Mouse (Mus musculus) cerebellum, adult (tissue): ENCODE results near the gene Chgb.
A peak's percentile ranks its signal among the peaks of the same experiment; 100 is the strongest.

Source experiments
- ATAC-seq: cut with Nextera tagmentation; 2 replicates; pipeline ENCODE4 v1.9.2; 2017; ENCODE audit warnings: mild to moderate bottlenecking, moderate library complexity, mixed read lengths; ENCODE audit not compliant: insufficient number of reproducible peaks, low FRiP score, low TSS enrichment

Chgb gene

GRCm38 (mm10) chr2:132780978-132781377, at the start of gene Chgb:
Chgb (plus strand) TSS chr2:132781278.
- ATAC-seq: peak; percentile 11; the same call in 1 of the 2 replicates

- ATAC-seq: no peak
These were observed 48.1 kb upstream of the Chgb start for GRCm38 (mm10) chr2:132732940-132733339.

- ATAC-seq: no peak
These were observed 47.2 kb upstream of the Chgb start for GRCm38 (mm10) chr2:132733603-132734573.

DNA sequence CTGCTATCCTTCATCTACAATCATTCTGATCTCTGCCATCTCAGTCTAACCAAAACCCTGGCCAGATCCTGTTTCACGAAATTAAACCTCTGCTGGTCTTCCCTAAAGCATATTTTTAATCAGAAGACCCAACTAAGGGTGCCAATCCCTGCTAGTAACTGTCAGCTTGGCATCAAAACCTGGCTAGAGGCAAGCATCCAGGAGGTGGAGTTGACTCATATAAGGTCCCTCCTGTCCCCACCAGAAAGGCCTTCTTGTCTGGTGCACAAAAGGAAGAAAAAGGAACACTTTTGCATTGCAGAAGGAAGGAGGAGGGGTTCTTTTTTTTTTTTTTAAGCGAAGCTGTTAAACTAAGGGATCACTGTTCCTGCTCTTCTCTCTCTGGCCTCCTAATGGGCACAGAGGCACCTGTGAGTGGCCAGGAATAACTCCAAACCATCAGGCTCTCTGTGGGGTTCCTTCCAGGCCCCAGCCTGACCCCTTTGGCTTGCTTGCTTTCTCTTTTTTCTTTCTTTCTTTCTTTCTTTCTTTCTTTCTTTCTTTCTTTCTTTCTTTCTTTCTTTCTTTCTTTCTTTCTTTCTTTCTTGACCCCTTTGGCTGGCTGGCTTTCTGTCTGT, 42.2 kb upstream of the Chgb start:
- ATAC-seq: peak; percentile 89

DNA sequence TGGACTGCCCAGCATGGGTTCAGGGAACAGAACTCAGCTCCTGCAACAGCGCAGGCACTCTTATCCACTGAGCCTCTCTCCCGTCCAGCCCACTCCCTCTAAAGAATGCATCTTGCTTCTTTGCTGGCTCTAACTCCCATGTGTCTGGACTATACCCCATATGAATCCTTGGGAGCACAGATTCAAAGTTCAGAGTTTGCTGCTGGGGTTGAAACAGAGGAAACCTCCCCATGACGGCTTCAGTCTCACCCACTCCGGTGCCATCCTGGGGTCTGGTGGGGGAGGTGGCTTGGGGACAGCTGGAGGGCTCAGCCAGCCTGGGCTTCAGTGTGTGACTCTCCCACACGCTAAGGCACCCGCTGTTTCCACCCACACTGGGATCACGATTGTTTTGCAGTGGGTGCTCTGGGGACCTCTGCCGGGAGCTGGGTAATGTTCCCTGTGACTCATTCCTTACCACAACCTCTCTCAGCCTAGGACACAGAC, 39.2 kb upstream of the Chgb start:
- no peak for ATAC-seq

- ATAC-seq: peak; percentile 26; the same call in 1 of the 2 replicates
These were observed 36.2 kb upstream of the Chgb start for GRCm38 (mm10) chr2:132744866-132745265.

- no peak for ATAC-seq
These were observed 35.0 kb upstream of the Chgb start for GRCm38 (mm10) chr2:132746108-132746507.

GRCm38 (mm10) chr2:132750726-132751125, 30.4 kb upstream of the Chgb start:
- peak; percentile 33; the same call in 1 of the 2 replicates for ATAC-seq

DNA sequence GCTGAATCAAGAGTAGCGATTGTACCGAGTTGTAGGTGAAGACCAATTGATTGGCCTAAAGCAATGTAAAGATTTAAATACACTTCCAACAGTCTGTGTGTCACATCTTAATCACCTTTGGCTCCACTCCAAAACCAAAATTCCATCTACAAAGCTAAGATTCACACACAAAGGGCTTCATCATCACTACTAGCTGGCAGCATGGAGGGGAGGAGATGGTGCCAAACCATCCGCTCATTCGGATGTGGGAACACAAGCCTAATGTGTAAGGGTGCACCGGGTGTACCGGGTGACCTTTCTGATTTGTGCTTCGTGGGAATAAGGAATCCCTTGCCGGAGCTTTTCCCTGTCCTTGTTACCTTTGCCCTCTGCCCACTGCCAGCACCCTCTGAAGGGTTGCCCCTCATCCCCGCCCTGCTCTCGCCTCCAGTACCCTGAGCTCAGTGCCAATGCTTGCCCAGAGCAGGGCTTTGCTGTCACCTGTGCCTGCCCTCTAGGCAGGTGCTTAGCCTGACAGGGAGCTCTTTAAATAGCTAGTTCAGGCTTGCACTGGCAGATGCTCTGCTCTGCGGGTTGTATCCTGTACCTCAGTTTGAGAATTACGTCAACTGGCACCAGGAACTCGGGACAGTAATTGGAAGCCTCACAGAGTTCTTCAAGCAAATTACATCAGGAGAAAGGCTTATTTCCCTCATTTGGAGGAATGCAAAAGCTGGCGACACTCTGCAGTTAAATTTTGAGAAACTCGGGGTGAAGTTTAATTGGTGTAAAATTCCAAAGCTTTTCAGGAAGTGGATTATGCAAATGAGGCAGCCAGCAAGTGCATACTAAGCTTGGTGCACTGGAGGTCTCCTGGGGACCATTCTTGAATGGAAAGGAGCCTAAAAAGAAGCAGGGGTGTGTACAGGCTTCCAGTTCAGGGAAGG, 29.7 kb upstream of the Chgb start:
- peak; percentile 95 for ATAC-seq

- no peak for ATAC-seq
These were observed 28.7 kb upstream of the Chgb start for GRCm38 (mm10) chr2:132752398-132752797.

DNA sequence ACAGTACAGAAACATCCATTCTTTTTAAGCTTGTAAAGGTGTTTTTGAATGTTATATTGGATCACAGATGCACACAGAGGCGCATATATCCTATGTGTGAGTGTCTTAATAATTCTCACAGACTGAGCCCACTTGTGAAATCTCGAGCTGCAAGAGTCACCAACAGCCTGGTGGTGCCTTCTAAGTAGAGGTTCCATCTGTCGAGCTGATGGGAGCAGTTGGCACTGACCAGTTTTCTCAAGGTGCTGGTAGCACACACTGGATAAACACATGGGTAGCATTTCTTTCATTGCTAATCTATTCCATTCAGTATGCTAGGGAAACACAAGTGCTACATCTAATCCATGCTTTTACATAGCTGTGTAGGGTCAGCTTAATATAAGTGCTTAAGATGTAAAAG, 27.9 kb upstream of the Chgb start:
- peak; percentile 17; the same call in 1 of the 2 replicates for ATAC-seq

GRCm38 (mm10) chr2:132757911-132758310, 23.2 kb upstream of the Chgb start:
- ATAC-seq: no peak

DNA sequence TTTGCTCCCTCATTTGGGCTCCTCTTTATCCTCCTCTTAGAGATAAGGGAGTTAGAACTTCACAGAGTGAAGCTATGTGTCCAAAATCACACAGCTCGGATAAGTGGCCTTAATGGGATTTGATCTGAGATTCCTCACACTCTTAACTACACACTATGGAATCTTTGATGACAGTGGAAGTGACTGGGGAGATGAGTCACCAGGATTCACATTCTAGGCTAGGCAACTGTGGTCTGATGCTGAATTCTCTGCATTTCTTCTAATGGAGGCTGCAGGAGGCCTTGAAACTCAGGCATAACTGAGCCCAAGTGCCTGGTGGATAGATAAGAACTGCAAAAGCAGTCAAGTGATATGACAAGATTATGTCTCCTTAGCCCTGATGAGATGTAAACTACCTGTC, 10.3 kb upstream of the Chgb start:
- no peak for ATAC-seq

DNA sequence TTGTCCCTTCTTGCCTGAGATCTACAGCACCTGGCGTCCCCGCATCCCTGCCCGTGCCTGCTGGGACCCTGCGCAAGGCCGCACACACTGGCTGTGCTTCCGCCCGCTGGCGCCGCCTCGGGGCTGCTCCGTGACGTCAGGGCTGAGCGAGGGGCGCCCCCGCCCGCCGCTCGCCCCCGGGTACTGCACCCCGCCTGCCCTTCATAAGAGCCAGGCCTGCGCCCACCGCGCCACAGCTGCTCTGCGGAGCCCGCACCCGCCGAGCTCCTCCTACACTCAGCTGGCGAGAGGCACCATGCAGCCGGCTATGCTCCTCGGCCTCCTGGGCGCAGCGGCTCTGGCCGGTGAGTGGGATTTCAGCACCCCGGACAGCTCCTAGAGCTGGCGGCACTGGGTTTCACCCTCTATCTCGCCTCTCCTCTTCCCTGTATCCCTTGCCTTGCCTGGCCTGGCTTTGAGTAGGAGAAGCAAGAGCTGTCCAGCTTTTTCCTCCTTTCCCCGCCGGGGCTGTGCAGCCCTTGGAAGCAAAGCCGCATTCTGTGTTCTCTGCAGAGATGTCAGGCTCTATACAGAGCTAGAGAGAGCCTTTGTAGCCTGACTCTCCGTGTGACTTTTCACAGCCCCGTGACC, 476 bp downstream of the Chgb start:
- ATAC-seq: peak; percentile 84

DNA sequence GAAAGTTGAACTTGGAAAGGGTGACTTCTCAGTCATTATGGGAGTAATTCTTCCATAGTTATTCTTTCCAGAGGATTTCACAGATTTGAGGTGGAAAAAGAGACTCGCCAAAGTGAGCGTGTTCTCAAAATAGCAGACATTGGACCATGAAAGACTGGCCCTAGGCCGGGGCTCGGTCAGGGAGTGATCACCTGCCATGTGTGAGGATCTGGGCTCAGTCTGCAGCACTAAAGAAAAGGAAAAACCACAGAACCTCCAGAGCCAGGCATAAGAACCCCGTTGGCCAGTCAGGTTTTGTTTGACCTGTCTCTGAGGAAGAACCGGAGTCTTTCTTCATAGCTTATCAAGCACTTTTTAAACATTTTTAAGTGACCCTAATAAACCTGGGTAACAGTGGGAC, 3.0 kb downstream of the Chgb start:
- ATAC-seq: peak; percentile 62; the same call in 1 of the 2 replicates

DNA sequence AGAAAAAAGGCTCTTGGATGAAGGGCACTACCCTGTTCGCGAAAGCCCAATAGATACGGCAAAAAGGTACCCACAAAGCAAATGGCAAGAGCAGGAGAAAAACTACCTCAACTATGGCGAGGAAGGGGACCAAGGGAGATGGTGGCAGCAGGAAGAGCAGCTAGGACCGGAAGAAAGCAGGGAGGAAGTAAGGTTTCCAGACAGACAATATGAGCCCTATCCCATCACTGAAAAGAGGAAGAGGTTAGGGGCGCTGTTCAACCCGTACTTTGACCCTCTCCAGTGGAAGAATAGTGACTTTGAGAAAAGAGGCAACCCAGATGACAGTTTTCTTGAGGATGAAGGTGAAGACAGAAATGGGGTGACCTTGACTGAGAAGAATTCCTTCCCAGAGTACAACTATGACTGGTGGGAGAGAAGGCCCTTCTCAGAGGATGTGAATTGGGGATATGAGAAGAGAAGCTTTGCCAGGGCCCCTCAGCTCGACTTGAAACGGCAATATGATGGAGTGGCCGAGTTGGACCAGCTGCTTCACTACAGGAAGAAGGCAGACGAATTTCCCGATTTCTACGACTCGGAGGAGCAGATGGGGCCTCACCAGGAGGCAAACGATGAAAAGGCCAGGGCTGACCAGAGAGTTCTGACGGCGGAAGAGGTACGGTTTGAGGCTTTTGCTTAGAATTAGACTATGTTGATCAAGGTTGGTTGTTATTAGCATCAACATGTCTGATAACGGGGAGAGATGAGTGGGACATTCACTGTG, 12.5 kb downstream of the Chgb start:
- peak; percentile 50 for ATAC-seq

DNA sequence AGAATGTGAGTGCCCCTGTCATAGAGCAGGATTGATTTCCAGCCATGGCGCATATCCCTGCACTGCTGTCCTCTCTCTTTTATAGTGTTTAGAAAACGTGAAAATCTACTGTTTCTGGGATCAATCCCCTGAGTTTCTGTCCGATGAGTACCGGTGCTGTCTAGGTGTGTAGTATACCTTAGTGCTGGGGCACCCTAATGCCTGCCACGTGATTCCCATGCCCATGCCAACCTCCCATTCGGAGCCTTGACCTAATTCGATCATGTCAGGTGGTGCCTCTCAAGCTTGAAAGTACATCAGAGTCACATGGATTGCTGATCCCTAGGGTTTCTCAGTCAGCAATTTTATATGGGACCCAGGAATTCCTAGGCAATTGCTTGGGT, 13.1 kb downstream of the Chgb start:
- peak; percentile 42; the same call in 1 of the 2 replicates for ATAC-seq

DNA sequence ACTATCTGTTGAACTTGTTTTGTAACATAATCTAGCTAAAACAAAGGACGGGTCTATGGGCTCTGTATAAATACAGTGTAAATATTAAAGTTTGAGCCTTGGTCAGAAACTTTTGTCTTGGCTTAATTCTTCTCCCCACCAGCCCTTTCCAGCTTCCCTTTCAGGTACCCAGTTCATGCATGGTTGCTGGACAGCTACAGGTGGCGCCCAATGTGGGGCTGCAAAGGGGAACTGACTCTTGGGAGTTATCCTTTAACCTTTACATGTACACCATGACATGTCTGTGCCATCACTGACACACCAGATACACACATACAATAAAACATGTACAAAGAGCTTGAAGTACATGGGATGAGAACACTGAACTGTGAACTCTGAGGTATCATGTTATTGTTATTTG, 21.9 kb downstream of the Chgb start:
- ATAC-seq: no peak
